Mouse (Mus musculus) intestine, embryonic 16.5 days (tissue): ENCODE results near the gene Trappc11. TPM values are rescaled to one million over a fixed set of nuclear protein-coding genes. Genes with fewer than 3 reads are reported as not detected.

Experiments used
- ATAC-seq: fragments of 200-750 bp; cut with Nextera tagmentation; 2 replicates; pipeline ENCODE4 v1.8.0; 2017; ENCODE audit warnings: moderate TSS enrichment, moderate library complexity
- H3K27ac ChIP-seq: fragments of 300-500 bp; sonication (generic); 2 replicates; pipeline ENCODE4 v1.5.1; 2014; ENCODE audit warnings: mild to moderate bottlenecking, low read length
- H3K27me3 ChIP-seq: fragments of 300-500 bp; sonication (generic); replicated peaks from 2 replicates; pipeline ENCODE4 v1.6.1; 2014; ENCODE audit warnings: low read length, control low read depth, mixed read lengths; ENCODE audit not compliant: control insufficient read depth, insufficient read depth
- H3K36me3 ChIP-seq: fragments of 300-500 bp; sonication (generic); 2 replicates; pipeline ENCODE4 v1.6.1; 2014; ENCODE audit warnings: low read length, control low read depth; ENCODE audit not compliant: control insufficient read depth, insufficient read depth
- H3K4me1 ChIP-seq: fragments of 300-500 bp; sonication (generic); 2 replicates; pipeline ENCODE4 v1.6.1; 2014; ENCODE audit warnings: low read length, control low read depth, mixed read lengths; ENCODE audit not compliant: control insufficient read depth, insufficient read depth
- H3K4me2 ChIP-seq: fragments of 300-500 bp; sonication (generic); 2 replicates; pipeline ENCODE4 v1.6.1; 2014; ENCODE audit warnings: low read depth, low read length, control low read depth
- H3K4me3 ChIP-seq: fragments of 300-500 bp; sonication (generic); 2 replicates; pipeline ENCODE4 v1.5.1; 2014; ENCODE audit warnings: mild to moderate bottlenecking, low read length
- H3K9ac ChIP-seq: fragments of 300-500 bp; sonication (generic); 2 replicates; pipeline ENCODE4 v1.6.1; 2014; ENCODE audit warnings: low read depth, low read length
- H3K9me3 ChIP-seq: fragments of 300-500 bp; sonication (generic); 2 replicates; pipeline ENCODE4 v1.6.1; 2016; ENCODE audit warnings: low read length, control low read depth; ENCODE audit not compliant: control insufficient read depth
- WGBS: fragments of 180-500 bp; shearing (Covaris S2); extraction: QIAGEN DNeasy Blood & Tissue Kit; methylation state at CpG from one replicate; pipeline ENCODE4 v1.1.7; 2014; 5-methylcytosine and 5-hydroxymethylcytosine counted together
- polyA plus RNA-seq: library from polyadenylated mRNA; unstranded; fragments of >200 nt; fragmentation: Nextera tagmentation; extraction: Ambion mirVana; gene quantifications from 2 replicates; pipeline ENCODE4 v1.2.1, GENCODE M21; 2015

The Trappc11 gene
- polyA plus RNA-seq, 1 experiment from 2014 or later, result 26.1 TPM

- no peak overlapping the region for H3K9ac ChIP-seq
- H3K4me2 ChIP-seq, result no peak overlapping the region
- H3K36me3 ChIP-seq, result peaks cover 5% of the 10 kb centered on the region; the same call in 1 of the 2 replicates
- no peaks in the 10 kb centered on the region for H3K4me1 ChIP-seq
- no peak for ATAC-seq
- WGBS, result 73% methylated on average over 2 of the region's 2 CpGs
- H3K27ac ChIP-seq, result no peak overlapping the region
- H3K9me3 ChIP-seq, result no peaks in the 10 kb centered on the region
- no peaks in the 10 kb centered on the region for H3K27me3 ChIP-seq
- no peak overlapping the region for H3K4me3 ChIP-seq
Measured at GRCm38 (mm10) chr8:47501994-47502393, 31.3 kb downstream of the Trappc11 start.

- Histone ChIP-seq H3K27me3 (no peaks in the 10 kb centered on the region), H3K4me3 (no peak overlapping the region), H3K4me2 (no peak overlapping the region), H3K9me3 (no peaks in the 10 kb centered on the region), H3K4me1 (no peaks in the 10 kb centered on the region), H3K27ac (no peak overlapping the region), H3K9ac (no peak overlapping the region), H3K36me3 (peaks cover 3% of the 10 kb centered on the region)
- WGBS, result 73% methylated on average over 6 of the region's 6 CpGs
- ATAC-seq, result no peak
Measured at GRCm38 (mm10) chr8:47495428-47495827, 37.8 kb downstream of the Trappc11 start.

GRCm38 (mm10) chr8:47494602-47495153 is 38.6 kb downstream of the Trappc11 start:
- H3K4me2 ChIP-seq, result no peak overlapping the region
- ATAC-seq, result peak; percentile 63; the same call in 1 of the 2 replicates
- 49% methylated on average over 12 of the region's 12 CpGs for WGBS
- no peak overlapping the region for H3K27ac ChIP-seq
- no peaks in the 10 kb centered on the region for H3K9me3 ChIP-seq
- H3K36me3 ChIP-seq, result peaks cover 3% of the 10 kb centered on the region
- H3K4me3 ChIP-seq, result no peak overlapping the region
- no peak overlapping the region for H3K9ac ChIP-seq
- no peaks in the 10 kb centered on the region for H3K27me3 ChIP-seq
- no peaks in the 10 kb centered on the region for H3K4me1 ChIP-seq

GRCm38 (mm10) chr8:47493106-47493505 is 40.2 kb downstream of the Trappc11 start:
- Histone ChIP-seq H3K27me3 (no peaks in the 10 kb centered on the region), H3K9ac (no peak overlapping the region), H3K4me1 (no peaks in the 10 kb centered on the region), H3K4me2 (no peak overlapping the region), H3K4me3 (no peak overlapping the region), H3K36me3 (peaks cover 3% of the 10 kb centered on the region), H3K27ac (no peak overlapping the region), H3K9me3 (no peaks in the 10 kb centered on the region)
- no peak for ATAC-seq
- 88% methylated on average over 12 of the region's 12 CpGs for WGBS

- H3K27me3 ChIP-seq, result no peaks in the 10 kb centered on the region
- no peak overlapping the region for H3K4me2 ChIP-seq
- 0 out of 2 replicates have a peak, but pooled peaks cover 5% of the 10 kb centered on the region for H3K9me3 ChIP-seq
- no peak overlapping the region for H3K27ac ChIP-seq
- no peak overlapping the region for H3K4me3 ChIP-seq
- WGBS, result 90% methylated on average over 3 of the region's 3 CpGs
- no peak overlapping the region for H3K9ac ChIP-seq
- no peaks in the 10 kb centered on the region for H3K4me1 ChIP-seq
- no peak for ATAC-seq
- H3K36me3 ChIP-seq, result no peaks in the 10 kb centered on the region
Measured at GRCm38 (mm10) chr8:47487231-47487630, 46.0 kb downstream of the Trappc11 start.

GRCm38 (mm10) chr8:47482354-47483071 is 50.8 kb downstream of the Trappc11 start:
- peak; percentile 38; the same call in 1 of the 2 replicates for ATAC-seq
- H3K27me3 ChIP-seq, result no peaks in the 10 kb centered on the region
- no peaks in the 10 kb centered on the region for H3K36me3 ChIP-seq
- 63% methylated on average over 12 of the region's 12 CpGs for WGBS
- H3K9me3 ChIP-seq, result 0 out of 2 replicates have a peak, but pooled peaks cover 5% of the 10 kb centered on the region
- H3K4me3 ChIP-seq, result no peak overlapping the region
- no peak overlapping the region for H3K27ac ChIP-seq
- no peak overlapping the region for H3K4me2 ChIP-seq
- H3K9ac ChIP-seq, result no peak overlapping the region
- H3K4me1 ChIP-seq, result 0 out of 2 replicates have a peak, but pooled peaks cover 2% of the 10 kb centered on the region

- no peaks in the 10 kb centered on the region for H3K27me3 ChIP-seq
- H3K4me1 ChIP-seq, result 0 out of 2 replicates have a peak, but pooled peaks cover 2% of the 10 kb centered on the region
- no peak overlapping the region for H3K9ac ChIP-seq
- H3K9me3 ChIP-seq, result no peaks in the 10 kb centered on the region
- 87% methylated on average over 7 of the region's 7 CpGs for WGBS
- no peak overlapping the region for H3K4me3 ChIP-seq
- H3K4me2 ChIP-seq, result no peak overlapping the region
- no peaks in the 10 kb centered on the region for H3K36me3 ChIP-seq
- H3K27ac ChIP-seq, result no peak overlapping the region
- no peak for ATAC-seq
Measured at GRCm38 (mm10) chr8:47480039-47480438, 53.2 kb downstream of the Trappc11 start.

GRCm38 (mm10) chr8:47461650-47462049 is 71.6 kb downstream of the Trappc11 start:
- Histone ChIP-seq H3K36me3 (no peaks in the 10 kb centered on the region), H3K27ac (no peak overlapping the region), H3K4me1 (no peaks in the 10 kb centered on the region), H3K9me3 (no peaks in the 10 kb centered on the region), H3K4me3 (no peak overlapping the region), H3K27me3 (no peaks in the 10 kb centered on the region), H3K4me2 (no peak overlapping the region), H3K9ac (no peak overlapping the region)
- no peak for ATAC-seq
- 73% methylated on average over 10 of the region's 10 CpGs for WGBS

GRCm38 (mm10) chr8:47459216-47459749 is 74.0 kb downstream of the Trappc11 start:
- Histone ChIP-seq H3K27ac (no peak overlapping the region), H3K4me2 (no peak overlapping the region), H3K9ac (no peak overlapping the region), H3K36me3 (no peaks in the 10 kb centered on the region), H3K9me3 (no peaks in the 10 kb centered on the region), H3K27me3 (no peaks in the 10 kb centered on the region), H3K4me1 (no peaks in the 10 kb centered on the region), H3K4me3 (no peak overlapping the region)
- WGBS, result 50% methylated on average over 6 of the region's 6 CpGs
- ATAC-seq, result no peak
